10 mouse cellular contexts compared by ENCODE assay signal in the genomic region with DNA sequence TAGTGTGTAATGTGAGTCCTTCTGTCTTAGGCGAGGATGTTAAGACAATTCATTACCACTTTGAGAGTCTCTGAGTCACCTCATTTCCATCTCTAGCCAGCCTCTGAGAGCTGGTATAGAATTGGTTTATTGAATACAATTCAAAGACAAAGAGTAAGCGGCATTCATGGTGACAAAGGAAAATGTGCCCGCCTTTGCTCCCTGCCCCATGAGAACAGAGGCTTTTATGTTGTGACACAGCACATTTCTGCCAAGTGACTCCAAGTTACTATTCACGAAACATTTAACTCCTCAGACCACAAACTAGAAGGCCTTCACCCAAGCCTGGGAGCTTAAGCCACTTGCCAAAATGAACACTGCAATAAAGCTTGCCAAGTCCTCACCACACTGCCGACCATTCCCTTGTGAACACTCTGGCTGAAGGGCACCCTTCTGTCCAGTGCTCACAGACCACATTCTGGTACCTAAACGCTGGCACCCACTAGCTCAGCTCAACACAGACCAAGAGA. TPM values are rescaled to one million over a fixed set of nuclear protein-coding genes. Genes with fewer than 3 reads are reported as not detected.
DNase-seq lines count a peak whose midpoint lies in the region; ATAC-seq lines count a peak whose summit lies in the region.
"Had no signal": no experiment of that assay in that cellular context is flagged by ENCODE, and none has a peak within 500 bp of the region (broad histone marks: within the 10 kb centered on the region; RNA-seq: fewer than 3 reads in every experiment).

No protein-coding gene starts in this region.

- peak; percentile 6 for DNase-seq in kidney, adult 18-20 months
- peak; percentile 82 for DNase-seq in adipocyte (ENCODE audit: low spot score)
- DNase-seq in forebrain, embryonic 14.5 days (ENCODE audit: low spot score), result peak; percentile 49
- DNase-seq in cerebellum, adult 9-11 months, result no peak
- DNase-seq: lung, adult 18-20 months had no signal

- no peak overlapping the region for H3K27ac ChIP-seq in kidney, embryonic 15.5 days
- H3K27ac ChIP-seq in forebrain, embryonic 14.5 days (ENCODE audit: low read depth, low read length), result peak overlapping the region; percentile 28; the same call in 1 of the 2 replicates
- 0 out of 2 replicates have a peak overlapping the region, but pooled peaks have one; percentile 51 for H3K27ac ChIP-seq in midbrain, embryonic 13.5 days

- ATAC-seq in kidney, embryonic 15.5 days (replicated peaks; ENCODE audit: low FRiP score), result no peak
- peak; percentile 24; the same call in 1 of the 2 replicates for ATAC-seq in forebrain, embryonic 14.5 days
- peak; percentile 67; the same call in 1 of the 2 replicates for ATAC-seq in midbrain, embryonic 13.5 days
- no peak for ATAC-seq in megakaryocyte-erythroid progenitor cell, adult 5-6 weeks (replicated peaks; ENCODE audit: low FRiP score, low TSS enrichment, poor library complexity, severe bottlenecking)
- ATAC-seq in erythroblast, adult 5-6 weeks (replicated peaks; ENCODE audit: low FRiP score, poor library complexity, severe bottlenecking), result no peak
- ATAC-seq: inflammation-experienced regulatory T-cells, adult 6 months had no signal

- H3K4me2 ChIP-seq in kidney, embryonic 15.5 days, result no peak overlapping the region
- H3K4me2 ChIP-seq in forebrain, embryonic 14.5 days (ENCODE audit: low read length), result no peak overlapping the region
- H3K4me2 ChIP-seq in midbrain, embryonic 13.5 days (replicated peaks), result no peak overlapping the region

- H3K9me3 ChIP-seq in kidney, embryonic 15.5 days (replicated peaks), result no peaks in the 10 kb centered on the region
- H3K9me3 ChIP-seq in forebrain, embryonic 14.5 days (replicated peaks; ENCODE audit: control insufficient read depth, low read length), result no peaks in the 10 kb centered on the region
- no peaks in the 10 kb centered on the region for H3K9me3 ChIP-seq in midbrain, embryonic 13.5 days

- WGBS in kidney, embryonic 15.5 days, result 81% methylated on average over 6 of the region's 6 CpGs
- WGBS in forebrain, embryonic 14.5 days, result 27% methylated on average over 6 of the region's 6 CpGs
- 40% methylated on average over 6 of the region's 6 CpGs for WGBS in midbrain, embryonic 13.5 days

- H3K36me3 ChIP-seq in kidney, embryonic 15.5 days, result no peaks in the 10 kb centered on the region
- no peaks in the 10 kb centered on the region for H3K36me3 ChIP-seq in forebrain, embryonic 14.5 days (ENCODE audit: control insufficient read depth, insufficient read depth, low read length)
- H3K36me3 ChIP-seq in midbrain, embryonic 13.5 days, result no peaks in the 10 kb centered on the region

- H3K27me3 ChIP-seq in kidney, embryonic 15.5 days, result no peaks in the 10 kb centered on the region
- H3K27me3 ChIP-seq in forebrain, embryonic 14.5 days (replicated peaks; ENCODE audit: control insufficient read depth, insufficient read depth, low read length), result no peaks in the 10 kb centered on the region
- no peaks in the 10 kb centered on the region for H3K27me3 ChIP-seq in midbrain, embryonic 13.5 days

- H3K9ac ChIP-seq in kidney, embryonic 15.5 days, result no peak overlapping the region
- H3K9ac ChIP-seq in forebrain, embryonic 14.5 days (ENCODE audit: low read length), result no peak overlapping the region
- H3K9ac ChIP-seq in midbrain, embryonic 13.5 days (replicated peaks), result no peak overlapping the region

- H3K4me3 ChIP-seq in kidney, embryonic 15.5 days (replicated peaks), result no peak overlapping the region
- no peak overlapping the region for H3K4me3 ChIP-seq in forebrain, embryonic 14.5 days (ENCODE audit: low read depth, low read length)
- no peak overlapping the region for H3K4me3 ChIP-seq in midbrain, embryonic 13.5 days (replicated peaks)

- no peaks in the 10 kb centered on the region for H3K4me1 ChIP-seq in kidney, embryonic 15.5 days
- H3K4me1 ChIP-seq in forebrain, embryonic 14.5 days (ENCODE audit: control insufficient read depth, insufficient read depth, low read length), result peaks cover 30% of the 10 kb centered on the region
- H3K4me1 ChIP-seq in midbrain, embryonic 13.5 days (replicated peaks), result peaks cover 25% of the 10 kb centered on the region

RNA-seq across cellular contexts. Expression of gene Dclk2, which starts 47.5 kb away (rescaled TPM):
- polyA plus RNA-seq in kidney, embryonic 15.5 days (2015; fragmentation: Nextera tagmentation; extraction: Ambion mirVana), result 3.4 and 3.8 TPM in 2 replicates
- polyA plus RNA-seq in forebrain, embryonic 14.5 days (2014; fragmentation: Nextera tagmentation; extraction: Ambion mirVana), result 53.6 and 68.2 TPM in 2 replicates
- 77.4 and 79.2 TPM in 2 replicates for polyA plus RNA-seq in midbrain, embryonic 13.5 days (2015; fragmentation: Nextera tagmentation; extraction: Ambion mirVana)
- 2.9 and 3.1 TPM in 2 replicates for total RNA-seq in megakaryocyte-erythroid progenitor cell, adult 5-6 weeks (2014; fragmentation: Nextera tagmentation)
- 0.99 and 4.1 TPM in 2 replicates for total RNA-seq in megakaryocyte-erythroid progenitor cell, adult 5-6 weeks (2017)
- 29.4 and 35.9 TPM in 2 replicates for total RNA-seq in erythroblast, adult 5-6 weeks (2015; ENCODE audit: low replicate concordance)
- 60.2 and 63.1 TPM in 2 replicates for total RNA-seq in erythroblast, adult 5-6 weeks (2017; ENCODE audit: low replicate concordance)

Comparison
In these comparisons a context has a peak if more than half of its experiments do, and no peak if none do; other contexts are left out.
1. ATAC-seq: peak in forebrain, embryonic 14.5 days (single experiment) and midbrain, embryonic 13.5 days (single experiment); none in kidney, embryonic 15.5 days (single experiment), megakaryocyte-erythroid progenitor cell, adult 5-6 weeks (single experiment) and erythroblast, adult 5-6 weeks (single experiment).
2. RNA of gene Dclk2, which starts 47.5 kb away (polyA plus RNA-seq): 77.4 to 79.2 TPM in midbrain, embryonic 13.5 days and 53.6 to 68.2 TPM in forebrain, embryonic 14.5 days; 3.4 to 3.8 TPM in kidney, embryonic 15.5 days; every median in the first group is over 10 times any median in the second.